Mouse (Mus musculus) adrenal gland, adult 2 months (tissue): ENCODE results near the gene Mcm7. TPM values are rescaled to one million over a fixed set of nuclear protein-coding genes. Genes with fewer than 3 reads are reported as not detected.

ENCODE experiments used
- DNase-seq: peaks from one replicate; pipeline ENCODE4 v3.0.0; 2021
- microRNA-seq, 2 experiments: library from miRNA; unstranded; fragments of <30 nt; microRNA quantifications; one replicate each; pipeline ENCODE4 v1.2.0; 2021
- polyA plus RNA-seq: library from polyadenylated mRNA; depleted of rRNA; stranded (reverse); fragments of >200 nt; gene quantifications from 2 replicates; pipeline ENCODE4 v1.2.3, GENCODE M21; 2012; rRNA removed
- total RNA-seq, 2 experiments: library from RNA; stranded (reverse); gene quantifications; 2 replicates each; pipeline ENCODE4 v1.2.3; 2021

Mcm7 gene
- total and polyA plus RNA-seq, 3 experiments: 21.6 to 23.1 (median 22.8) TPM

DNA sequence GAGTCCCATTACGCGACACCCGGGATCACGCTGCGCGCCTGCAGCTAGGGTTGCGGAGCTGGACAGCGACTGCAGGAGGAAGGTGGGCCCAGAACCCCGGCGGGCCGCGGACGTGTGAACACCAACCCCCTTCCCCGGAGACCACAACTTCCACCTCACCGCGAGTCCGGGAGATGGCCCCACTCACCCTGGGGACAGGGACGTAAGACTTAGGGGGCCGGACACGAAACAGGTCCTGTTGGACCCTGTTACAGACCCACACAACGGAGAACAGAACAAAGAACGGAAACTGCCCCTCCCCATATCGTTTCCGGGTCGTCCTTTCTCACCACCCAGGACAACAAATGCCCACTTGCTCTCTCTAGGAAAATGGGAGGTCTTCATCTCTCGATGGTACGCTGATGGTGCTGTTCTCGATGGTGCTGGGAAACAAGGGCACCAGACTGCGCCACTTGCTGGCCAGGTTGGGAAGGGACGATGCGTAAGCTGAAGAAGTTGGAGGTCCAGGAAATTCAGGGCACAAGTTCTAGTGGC is 16.7 kb downstream of the Mcm7 start, which contains the start of gene Zfp113:
TSS of gene Zfp113 (minus strand) at position 302 of the 534 bp plus-strand sequence.
- peak; percentile 93 for DNase-seq

DNA sequence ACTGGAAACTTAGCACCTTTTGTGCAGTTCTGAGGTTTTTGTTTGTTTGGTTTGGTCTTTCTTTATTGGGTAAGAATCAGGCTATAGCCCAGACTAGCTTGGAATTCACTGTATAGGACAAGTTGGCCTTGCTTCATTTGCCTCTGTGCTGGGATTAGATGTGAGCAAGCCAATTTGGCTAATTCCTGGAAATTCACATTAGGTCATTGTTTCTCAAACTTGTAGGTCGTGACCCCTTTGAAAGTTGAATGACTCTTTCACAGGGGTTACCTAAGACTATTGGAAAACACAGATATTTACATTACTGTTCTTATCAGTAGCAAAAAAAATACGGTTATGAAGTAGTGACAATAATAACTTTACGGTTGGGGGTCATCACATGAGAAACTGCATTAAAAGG is 17.8 kb downstream of the Mcm7 start:
- DNase-seq: no peak

GRCm38 (mm10) chr5:138138585-138138984 is 33.6 kb downstream of the Mcm7 start:
- DNase-seq: no peak

GRCm38 (mm10) chr5:138137935-138138549 is 34.2 kb downstream of the Mcm7 start:
- DNase-seq: peak; percentile 39

- no peak for DNase-seq
Observed at GRCm38 (mm10) chr5:138137257-138137656, 35.0 kb downstream of the Mcm7 start.

DNA sequence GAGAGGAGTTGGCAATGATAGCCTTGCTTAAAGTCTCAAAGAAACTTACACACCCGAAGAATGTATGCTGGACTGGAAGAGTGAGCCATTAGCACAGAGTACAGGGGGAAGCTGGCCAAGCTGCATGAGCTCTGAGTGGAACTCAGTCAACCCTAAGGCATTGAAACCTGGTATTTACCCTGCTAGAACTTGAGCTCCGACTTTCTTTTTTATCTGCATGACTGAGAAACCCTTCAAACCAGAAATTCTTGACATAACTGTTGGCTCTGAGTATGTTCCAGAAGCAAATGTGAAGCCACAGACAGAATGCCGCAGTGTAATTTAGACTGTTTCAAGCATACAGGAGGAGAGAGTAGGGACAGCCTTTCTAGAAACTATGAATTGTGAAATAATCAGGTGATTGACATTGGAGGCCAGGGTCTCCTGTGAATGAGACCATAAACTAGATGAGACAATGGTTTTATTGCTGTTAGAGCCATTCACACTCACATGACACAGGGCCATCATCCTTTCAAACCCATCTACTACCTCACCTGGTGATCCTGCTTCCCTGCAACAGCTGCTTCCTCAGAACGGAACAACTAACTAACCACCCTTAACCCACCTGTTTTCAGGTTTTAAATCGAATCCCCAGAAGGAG is 39.7 kb downstream of the Mcm7 start:
- no peak for DNase-seq

GRCm38 (mm10) chr5:138118041-138118440 is 54.2 kb downstream of the Mcm7 start:
- no peak for DNase-seq

DNA sequence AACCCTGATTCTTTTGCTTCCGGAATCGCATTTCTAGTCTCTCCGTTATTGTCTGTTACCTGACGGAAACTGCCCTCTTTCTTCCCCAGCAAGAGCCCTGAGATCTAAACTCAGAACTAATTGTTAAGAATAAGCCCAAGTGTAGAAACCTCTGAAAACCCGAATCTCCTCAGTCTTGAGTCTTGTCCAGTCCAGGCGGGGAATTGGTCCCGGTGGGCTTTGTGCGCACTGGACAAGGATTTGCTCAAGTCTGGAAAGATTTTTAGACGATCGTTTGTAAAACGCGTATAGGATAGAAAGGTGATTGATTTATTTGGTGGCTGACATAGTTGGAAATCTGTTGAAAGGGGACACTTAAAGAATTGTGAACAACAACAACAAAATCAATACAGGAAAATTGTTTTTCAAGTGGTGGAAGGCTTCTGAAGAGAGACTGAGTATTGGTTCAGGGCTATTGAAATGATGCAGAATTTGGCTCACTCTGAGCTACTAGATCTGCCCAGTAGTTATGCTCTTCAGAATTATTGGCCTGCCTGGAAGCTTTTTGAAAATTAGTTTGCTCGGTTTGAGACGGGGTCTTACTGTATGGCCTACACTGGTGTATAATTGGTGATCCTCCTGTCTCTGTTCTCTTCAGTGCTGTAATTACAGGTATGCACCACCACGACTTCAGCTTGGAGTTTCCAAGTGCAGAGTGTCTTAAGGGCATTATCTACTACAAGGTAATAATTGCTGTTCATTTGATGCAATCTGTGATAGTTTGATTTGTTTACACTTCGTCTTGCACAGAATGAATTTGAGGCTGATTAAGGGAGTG is 54.8 kb downstream of the Mcm7 start:
- peak; percentile 15 for DNase-seq

- peak; percentile 95 for DNase-seq
Observed at GRCm38 (mm10) chr5:138116255-138117198, 55.7 kb downstream of the Mcm7 start, which contains the start of gene Zscan21. TSS of gene Zscan21 (plus strand) at chr5:138116903.

Small RNA genes lying within 50 kb of the gene (microRNA-seq; reads per million reads assigned to microRNA genes)
- gene Mir106b (754 to 950 reads per million in 2 experiments), gene Mir25 (220 to 244 reads per million in 2 experiments), gene Mir93 (2,301 to 2,408 reads per million in 2 experiments)

Other genes with a start within 250 kb of the Mcm7 start
- under 1 TPM; 0.06 to 0.38 TPM for gene Gjc3, start 209.3 kb downstream of the Mcm7 start, total RNA-seq
- 0.03 and 0.19 TPM in 2 replicates for gene Gjc3, start 209.3 kb downstream of the Mcm7 start, polyA plus RNA-seq
- gene Azgp1, start 190.9 kb downstream of the Mcm7 start, total RNA-seq: 1 to 10 TPM in 1 of 2 experiments, under 1 TPM in 1; 0.83 to 4.2 TPM
- 0.18 and 0.72 TPM in 2 replicates for gene Azgp1, start 190.9 kb downstream of the Mcm7 start, polyA plus RNA-seq
- gene Smok3a, start 151.2 kb downstream of the Mcm7 start, total RNA-seq: not detected
- not detected in 2 replicates for gene Smok3a, start 151.2 kb downstream of the Mcm7 start, polyA plus RNA-seq
- not detected for gene Smok3b, start 151.0 kb downstream of the Mcm7 start, total RNA-seq
- gene Smok3b, start 151.0 kb downstream of the Mcm7 start, polyA plus RNA-seq: not detected in 2 replicates
- gene Smok3c, start 119.2 kb downstream of the Mcm7 start, total RNA-seq: not detected
- gene Smok3c, start 119.2 kb downstream of the Mcm7 start, polyA plus RNA-seq: not detected in 2 replicates
- 10 to 100 TPM; 33.9 to 40.2 TPM for gene Zkscan1, start 87.3 kb downstream of the Mcm7 start, total RNA-seq
- 2.7 and 3.4 TPM in 2 replicates for gene Zkscan1, start 87.3 kb downstream of the Mcm7 start, polyA plus RNA-seq
- 10 to 100 TPM; 14.8 to 16.7 TPM for gene Zscan21, start 55.5 kb downstream of the Mcm7 start, total RNA-seq
- gene Zscan21, start 55.5 kb downstream of the Mcm7 start, polyA plus RNA-seq: 4.0 and 5.3 TPM in 2 replicates
- 10 to 100 TPM; 11.0 to 11.5 TPM for gene Zfp113, start 16.7 kb downstream of the Mcm7 start, total RNA-seq
- 6.2 and 10.5 TPM in 2 replicates for gene Zfp113, start 16.7 kb downstream of the Mcm7 start, polyA plus RNA-seq
- gene Cops6, start 11.4 kb downstream of the Mcm7 start, total RNA-seq: 100 to 1,000 TPM; 132 to 160 TPM
- 44.6 and 49.2 TPM in 2 replicates for gene Cops6, start 11.4 kb downstream of the Mcm7 start, polyA plus RNA-seq
- gene Ap4m1, start 420 bp downstream of the Mcm7 start, total RNA-seq: 10 to 100 TPM; 19.4 to 20.1 TPM
- gene Ap4m1, start 420 bp downstream of the Mcm7 start, polyA plus RNA-seq: 24.9 and 27.7 TPM in 2 replicates
- 10 to 100 TPM; 41.7 to 44.7 TPM for gene Taf6, start 15.0 kb upstream of the Mcm7 start, total RNA-seq
- gene Taf6, start 15.0 kb upstream of the Mcm7 start, polyA plus RNA-seq: 63.3 and 72.2 TPM in 2 replicates
- 10 to 100 TPM; 18.1 to 28.7 TPM for gene Cnpy4, start 15.1 kb upstream of the Mcm7 start, total RNA-seq
- 0.68 and 1.1 TPM in 2 replicates for gene Cnpy4, start 15.1 kb upstream of the Mcm7 start, polyA plus RNA-seq
- 10 to 100 TPM in 1 of 2 experiments, 1 to 10 TPM in 1; 5.0 to 11.9 TPM for gene Mblac1, start 21.9 kb upstream of the Mcm7 start, total RNA-seq
- gene Mblac1, start 21.9 kb upstream of the Mcm7 start, polyA plus RNA-seq: 9.6 and 11.1 TPM in 2 replicates
- gene Nxpe5, start 53.5 kb upstream of the Mcm7 start, total RNA-seq: under 1 TPM; 0.29 to 0.66 TPM
- 0.17 and 0.20 TPM in 2 replicates for gene Nxpe5, start 53.5 kb upstream of the Mcm7 start, polyA plus RNA-seq
- gene Lamtor4, start 83.1 kb upstream of the Mcm7 start, total RNA-seq: 10 to 100 TPM; 72.3 to 99.9 TPM
- gene Lamtor4, start 83.1 kb upstream of the Mcm7 start, polyA plus RNA-seq: 184 and 189 TPM in 2 replicates
- 10 to 100 TPM; 24.3 to 28.4 TPM for gene BC037034, start 91.6 kb upstream of the Mcm7 start, total RNA-seq
- 93.4 and 115 TPM in 2 replicates for gene BC037034, start 91.6 kb upstream of the Mcm7 start, polyA plus RNA-seq
- under 1 TPM; 0.12 to 0.28 TPM for gene Gal3st4, start 100.4 kb upstream of the Mcm7 start, total RNA-seq
- gene Gal3st4, start 100.4 kb upstream of the Mcm7 start, polyA plus RNA-seq: 0.07 TPM in 2 replicates
- not detected for gene Gm43720, start 107.5 kb upstream of the Mcm7 start, total RNA-seq
- not detected in 2 replicates for gene Gm43720, start 107.5 kb upstream of the Mcm7 start, polyA plus RNA-seq
- under 1 TPM; 0.35 to 0.63 TPM for gene Gpc2, start 107.6 kb upstream of the Mcm7 start, total RNA-seq
- gene Gpc2, start 107.6 kb upstream of the Mcm7 start, polyA plus RNA-seq: 2.3 and 3.1 TPM in 2 replicates
- gene Stag3, start 107.8 kb upstream of the Mcm7 start, total RNA-seq: under 1 TPM in 1 of 2 experiments, not detected in 1; 0.06 TPM
- gene Stag3, start 107.8 kb upstream of the Mcm7 start, polyA plus RNA-seq: 0.68 TPM in 1 of 2 replicates, not detected in the other
- under 1 TPM in 1 of 2 experiments, not detected in 1; 0.55 TPM for gene Pvrig, start 169.5 kb upstream of the Mcm7 start, total RNA-seq
- gene Pvrig, start 169.5 kb upstream of the Mcm7 start, polyA plus RNA-seq: 0.09 and 0.10 TPM in 2 replicates